Mouse (Mus musculus) liver, postnatal 0 days (tissue): Measurements from ENCODE around the gene Gm17349. TPM values are rescaled to one million over a fixed set of nuclear protein-coding genes. Genes with fewer than 3 reads are reported as not detected.

Source experiments
- ATAC-seq: fragments of 200-750 bp; cut with Nextera tagmentation; 2 replicates; pipeline ENCODE4 v1.8.0; 2017; ENCODE audit warnings: mild to moderate bottlenecking, moderate library complexity
- DNase-seq: peaks from one replicate; pipeline ENCODE4 v3.0.0-alpha.2; 2016
- H3K27ac ChIP-seq: fragments of 300-500 bp; sonication (generic); 2 replicates; pipeline ENCODE4 v1.5.1; 2014; ENCODE audit warnings: antibody characterized with exemption, moderate library complexity, mild to moderate bottlenecking, low read depth
- H3K27me3 ChIP-seq: fragments of 300-500 bp; sonication (generic); 2 replicates; pipeline ENCODE4 v1.6.1; 2014; ENCODE audit warnings: low read length, control low read depth, mixed read lengths; ENCODE audit not compliant: insufficient read depth
- H3K36me3 ChIP-seq: fragments of 300-500 bp; sonication (generic); replicated peaks from 2 replicates; pipeline ENCODE4 v1.6.1; 2014; ENCODE audit warnings: mild to moderate bottlenecking, control low read depth, low read length, moderate library complexity, mixed read lengths; ENCODE audit not compliant: insufficient read depth
- H3K4me1 ChIP-seq: fragments of 300-500 bp; sonication (generic); 2 replicates; pipeline ENCODE4 v1.6.1; 2014; ENCODE audit warnings: antibody characterized with exemption, mild to moderate bottlenecking, control low read depth; ENCODE audit not compliant: insufficient read depth
- H3K4me2 ChIP-seq: fragments of 300-500 bp; sonication (generic); 2 replicates; pipeline ENCODE4 v1.6.1; 2014; ENCODE audit warnings: low read depth, mild to moderate bottlenecking, low read length, moderate library complexity, mixed read lengths
- H3K4me3 ChIP-seq: fragments of 300-500 bp; sonication (generic); 2 replicates; pipeline ENCODE4 v1.5.1; 2014; ENCODE audit warnings: low read depth, low read length
- H3K9ac ChIP-seq: fragments of 300-500 bp; sonication (generic); replicated peaks from 2 replicates; pipeline ENCODE4 v1.6.1; 2014; ENCODE audit warnings: mild to moderate bottlenecking, moderate library complexity
- H3K9me3 ChIP-seq: fragments of 300-500 bp; sonication (generic); 2 replicates; pipeline ENCODE4 v1.6.1; 2016; ENCODE audit warnings: mild to moderate bottlenecking, control low read depth, low read length, mixed read lengths
- CTCF ChIP-seq: sonication (generic); IDR thresholded peaks from 2 replicates; pipeline ENCODE4 v1.5.1; 2016; ENCODE audit warnings: antibody characterized with exemption, low read depth
- EP300 ChIP-seq: IDR thresholded peaks from 2 replicates; pipeline ENCODE4 v1.6.1; 2016; ENCODE audit warnings: antibody characterized with exemption, low read depth, mild to moderate bottlenecking
- WGBS: fragments of 180-500 bp; shearing (Covaris S2); extraction: QIAGEN DNeasy Blood & Tissue Kit; methylation state at CpG from one replicate; pipeline ENCODE4 v1.1.7; 2014; ENCODE audit not compliant: insufficient replicate concordance; 5-methylcytosine and 5-hydroxymethylcytosine counted together
- polyA plus RNA-seq: library from polyadenylated mRNA; unstranded; fragments of >200 nt; fragmentation: Nextera tagmentation; extraction: Ambion mirVana; gene quantifications from 2 replicates; pipeline ENCODE4 v1.2.1, GENCODE M21; 2015

Gene Gm17349
- polyA plus RNA-seq, 1 experiment from 2014 or later, result 1.3 TPM

DNA sequence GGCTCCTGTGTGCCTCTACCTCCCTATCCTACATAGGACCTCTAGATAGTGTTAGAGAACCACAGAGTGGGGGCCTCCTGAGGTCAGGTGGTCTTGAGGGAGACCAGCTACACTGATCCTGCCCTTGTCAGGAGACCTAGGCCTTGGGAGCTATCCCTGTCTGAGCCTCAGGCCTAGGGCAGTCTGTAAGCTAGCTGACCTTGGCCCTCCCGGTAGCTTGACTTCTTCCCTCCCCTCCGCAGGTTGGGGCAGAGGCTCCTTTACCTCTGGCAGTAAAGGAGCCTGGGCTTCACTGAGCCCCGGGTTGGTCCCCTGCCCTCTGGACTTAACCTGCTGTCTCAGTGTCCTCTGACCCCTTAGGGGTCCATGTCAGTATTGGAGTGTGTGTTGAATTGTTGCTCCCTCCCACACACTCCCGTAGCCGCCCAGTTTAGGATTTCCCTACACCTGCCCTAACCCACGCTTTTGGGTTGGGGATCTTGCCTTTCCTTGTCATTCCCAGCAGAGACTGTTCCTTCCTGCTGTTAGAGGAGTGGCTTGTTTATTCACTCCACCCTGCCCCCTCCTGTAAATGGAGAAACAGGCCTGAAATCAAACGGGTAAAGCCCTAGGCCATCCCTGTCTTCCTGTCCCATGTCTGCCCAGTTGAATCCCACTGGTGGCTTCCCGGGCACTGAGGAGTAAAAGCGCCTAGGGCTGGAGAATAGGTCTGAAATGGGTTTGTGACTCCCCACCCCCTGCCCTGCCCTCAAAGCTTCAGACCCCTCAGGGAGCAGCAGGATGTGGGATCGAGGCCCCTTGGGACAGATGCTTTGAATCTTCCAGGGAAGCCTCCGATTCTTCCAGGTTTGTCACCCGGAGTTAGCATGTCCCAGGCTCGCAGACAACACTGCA lies 7.6 kb upstream of the Gm17349 start:
- Histone ChIP-seq H3K27ac (no peak overlapping the region), H3K4me1 (peaks cover 41% of the 10 kb centered on the region), H3K9ac (0 out of 2 replicates have a peak overlapping the region, but pooled peaks have one; percentile 5), H3K4me2 (no peak overlapping the region), H3K9me3 (no peaks in the 10 kb centered on the region), H3K27me3 (no peaks in the 10 kb centered on the region), H3K36me3 (peaks cover 32% of the 10 kb centered on the region), H3K4me3 (no peak overlapping the region)
- TF ChIP-seq EP300, result no peak
- no peak for TF ChIP-seq CTCF
- ATAC-seq, result no peak
- 74% methylated on average over 13 of the region's 13 CpGs for WGBS
- no peak for DNase-seq

DNA sequence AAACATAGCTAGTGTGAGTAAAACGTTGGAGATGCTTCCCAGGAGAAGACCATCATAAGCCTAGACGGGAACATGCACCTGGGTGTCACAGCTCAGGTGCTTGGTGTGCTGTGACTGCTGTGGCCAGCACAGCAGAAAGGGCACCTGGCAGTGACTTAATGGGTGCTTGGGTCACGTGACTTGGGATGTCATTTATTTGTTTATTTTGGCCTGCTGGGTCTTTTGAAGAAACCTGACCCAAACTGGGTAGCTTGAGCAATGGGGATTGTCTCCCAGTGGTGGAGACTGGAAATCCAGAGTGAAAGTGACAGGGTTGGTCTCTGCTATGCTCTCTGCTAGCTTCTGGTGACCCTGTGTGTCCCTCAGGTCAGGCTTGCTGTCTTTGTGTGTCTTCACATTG lies 6.2 kb upstream of the Gm17349 start:
- DNase-seq, result no peak
- H3K4me2 ChIP-seq, result no peak overlapping the region
- WGBS, result 62% methylated on average over 3 of the region's 3 CpGs
- H3K27me3 ChIP-seq, result no peaks in the 10 kb centered on the region
- TF ChIP-seq EP300 (no peak), CTCF (no peak)
- peaks cover 36% of the 10 kb centered on the region for H3K4me1 ChIP-seq
- peaks cover 42% of the 10 kb centered on the region for H3K36me3 ChIP-seq
- no peak overlapping the region for H3K4me3 ChIP-seq
- peak; percentile 33 for ATAC-seq
- H3K9me3 ChIP-seq, result no peaks in the 10 kb centered on the region
- H3K9ac ChIP-seq, result no peak overlapping the region
- H3K27ac ChIP-seq, result peak overlapping the region; percentile 57

DNA sequence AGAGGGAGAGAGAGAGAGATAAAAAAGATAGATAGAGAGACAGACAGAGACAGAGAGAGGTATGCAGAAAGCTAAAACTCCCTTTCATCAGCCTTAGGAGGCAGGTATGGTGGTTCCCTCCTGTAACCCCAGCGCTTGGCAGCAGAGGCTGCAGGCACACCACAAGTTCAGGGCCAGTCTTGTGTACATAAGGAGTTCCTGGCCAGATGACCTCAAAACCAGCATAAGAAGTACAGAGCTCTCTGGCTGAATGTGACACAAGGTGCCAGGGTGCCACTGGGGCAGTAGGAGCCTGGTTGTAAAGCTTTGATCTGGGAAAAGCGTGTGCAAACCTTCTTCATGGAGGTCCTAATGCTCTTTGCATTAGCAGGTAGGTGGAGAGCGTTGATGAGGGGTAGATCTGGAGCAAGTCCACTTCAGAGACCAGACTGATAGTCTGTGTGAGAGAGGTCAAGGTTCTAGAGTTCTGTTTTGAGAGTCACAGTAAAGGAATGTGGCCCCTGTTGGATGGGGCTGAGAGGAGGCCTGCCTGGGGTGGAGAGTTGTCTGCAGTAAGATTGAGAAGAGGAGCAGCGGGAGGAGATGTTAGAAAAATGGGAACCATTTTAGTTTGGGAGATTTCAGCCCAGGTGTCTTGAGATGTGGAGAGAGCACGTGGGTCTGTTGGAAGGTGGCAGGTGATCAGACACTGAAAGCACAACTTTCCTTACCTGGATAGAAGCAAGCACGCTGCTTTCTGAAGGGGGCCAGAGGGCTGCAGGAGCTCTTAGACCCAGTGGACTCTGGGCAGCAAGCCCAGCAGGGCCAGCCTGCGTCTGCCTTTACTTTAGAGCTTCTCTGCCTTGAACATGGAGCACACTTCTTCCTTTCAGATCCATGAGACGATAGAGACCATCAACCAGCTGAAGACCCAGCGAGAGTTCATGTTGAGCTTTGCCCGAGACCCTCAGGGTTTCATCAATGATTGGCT lies 5.2 kb upstream of the Gm17349 start:
- Histone ChIP-seq H3K27ac (peak overlapping the region; percentile 57), H3K9ac (no peak overlapping the region)
- peak; percentile 33; the same call in 1 of the 2 replicates for ATAC-seq

DNA sequence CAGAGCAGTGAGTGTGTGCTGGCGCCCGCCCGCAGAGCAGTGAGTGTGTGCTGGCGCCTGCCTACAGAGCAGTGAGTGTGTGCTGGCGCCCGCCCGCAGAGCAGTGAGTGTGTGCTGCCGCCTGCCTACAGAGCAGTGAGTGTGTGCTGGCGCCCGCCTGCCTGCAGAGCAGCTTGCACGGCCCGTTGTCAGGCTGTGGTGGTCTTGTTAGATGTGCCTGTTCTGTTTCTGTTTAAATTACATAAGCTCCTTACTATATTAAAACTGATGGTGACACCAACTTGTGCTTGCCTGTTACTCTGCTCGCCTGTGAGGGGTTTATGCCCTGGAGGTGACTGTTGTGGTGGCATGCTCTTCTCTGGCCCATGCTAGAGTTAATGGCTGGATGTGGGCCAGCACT lies 2.9 kb upstream of the Gm17349 start:
- no peak for DNase-seq
- TF ChIP-seq EP300 (no peak), CTCF (no peak)
- Histone ChIP-seq H3K9ac (no peak overlapping the region), H3K4me3 (no peak overlapping the region), H3K36me3 (peaks cover 49% of the 10 kb centered on the region), H3K4me1 (peaks cover 16% of the 10 kb centered on the region), H3K27ac (no peak overlapping the region), H3K27me3 (no peaks in the 10 kb centered on the region), H3K4me2 (no peak overlapping the region), H3K9me3 (no peaks in the 10 kb centered on the region)
- WGBS, result 91% methylated on average over 13 of the region's 13 CpGs
- ATAC-seq, result no peak

More for the DNA sequence above, 5.2 kb upstream of the Gm17349 start:
- 82% methylated on average over 10 of the region's 10 CpGs for WGBS
- H3K27me3 ChIP-seq, result no peaks in the 10 kb centered on the region
- no peaks in the 10 kb centered on the region for H3K9me3 ChIP-seq
- peaks cover 46% of the 10 kb centered on the region for H3K36me3 ChIP-seq
- TF ChIP-seq CTCF (no peak), EP300 (no peak)
- H3K4me1 ChIP-seq, result peaks cover 26% of the 10 kb centered on the region
- DNase-seq, result no peak
- no peak overlapping the region for H3K4me3 ChIP-seq
- peak overlapping the region; percentile 23 for H3K4me2 ChIP-seq

DNA sequence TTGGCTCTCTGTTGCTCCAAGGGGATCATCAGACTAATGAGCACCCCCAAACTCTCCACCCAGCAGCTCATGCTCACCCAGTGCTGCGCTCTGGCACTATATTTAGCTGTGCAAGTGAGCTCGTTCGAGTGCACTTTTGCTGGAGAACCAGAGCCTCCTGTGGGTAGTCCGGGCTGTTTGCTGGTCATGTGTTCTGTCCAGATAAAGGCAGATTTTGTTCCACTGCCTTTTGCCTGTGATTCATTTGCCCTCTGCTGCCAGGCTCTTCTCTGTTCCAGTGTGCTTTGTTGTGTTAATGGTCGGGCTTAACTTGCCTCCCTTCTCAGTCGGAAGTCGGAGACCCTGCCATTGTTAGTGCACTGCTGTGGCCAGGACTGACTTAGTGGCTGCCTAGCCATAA lies 409 bp downstream of the Gm17349 start:
- H3K9me3 ChIP-seq, result no peaks in the 10 kb centered on the region
- ATAC-seq (no peak), DNase-seq (no peak)
- H3K27me3 ChIP-seq, result no peaks in the 10 kb centered on the region
- no peak for TF ChIP-seq EP300
- TF ChIP-seq CTCF, result no peak
- H3K9ac ChIP-seq, result no peak overlapping the region
- peaks cover 34% of the 10 kb centered on the region for H3K36me3 ChIP-seq
- H3K4me2 ChIP-seq, result no peak overlapping the region
- H3K4me3 ChIP-seq, result no peak overlapping the region
- WGBS, result 69% methylated on average over 7 of the region's 7 CpGs
- peaks cover 14% of the 10 kb centered on the region for H3K4me1 ChIP-seq
- no peak overlapping the region for H3K27ac ChIP-seq

DNA sequence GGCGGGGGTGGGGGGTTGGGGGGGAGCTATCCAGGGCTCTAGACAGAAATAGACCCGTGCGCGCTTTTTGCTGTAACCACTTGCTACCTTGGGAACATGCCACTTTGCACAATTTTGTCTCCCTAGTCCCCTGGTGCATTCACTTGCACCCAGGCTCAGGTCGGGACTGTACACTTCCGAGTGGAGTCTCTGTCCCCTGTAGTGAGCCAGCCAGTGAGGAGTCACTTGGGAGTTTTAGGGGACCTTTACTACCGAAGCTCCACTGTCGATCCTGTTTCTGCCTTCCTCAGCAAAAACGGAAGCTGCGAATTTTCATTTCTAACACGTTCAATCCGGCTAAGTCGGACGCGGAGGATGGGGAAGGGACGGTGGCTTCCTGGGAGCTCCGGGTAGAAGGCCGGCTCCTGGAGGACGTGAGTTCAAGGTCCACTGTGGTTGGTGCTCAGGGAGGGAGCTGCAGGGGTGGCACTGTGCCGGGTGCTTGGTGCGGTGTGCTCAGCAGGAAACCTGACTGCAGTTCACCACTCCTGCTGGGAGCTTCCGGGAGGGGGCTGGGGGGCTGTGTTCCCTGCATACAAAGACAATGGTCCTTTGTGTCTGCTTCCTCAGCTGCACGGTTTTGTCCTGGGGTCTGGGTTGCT lies 1.1 kb downstream of the Gm17349 start:
- Histone ChIP-seq H3K4me2 (no peak overlapping the region), H3K9me3 (no peaks in the 10 kb centered on the region), H3K4me3 (no peak overlapping the region), H3K36me3 (peaks cover 26% of the 10 kb centered on the region), H3K9ac (no peak overlapping the region), H3K4me1 (peaks cover 14% of the 10 kb centered on the region), H3K27me3 (no peaks in the 10 kb centered on the region), H3K27ac (no peak overlapping the region)
- TF ChIP-seq CTCF, result no peak
- 62% methylated on average over 23 of the region's 23 CpGs for WGBS
- DNase-seq (no peak), ATAC-seq (no peak)
